Mouse (Mus musculus) E14TG2a.4 (cell line): ENCODE data around the gene Actr8.

Source experiments
- CTCF ChIP-seq: conservative IDR thresholded peaks from 2 replicates; pipeline ENCODE4 v1.5.1; 2014; ENCODE audit warnings: low read length
- POU5F1 ChIP-seq: IDR thresholded peaks from 2 replicates; pipeline ENCODE4 v1.6.1; 2014; ENCODE audit warnings: low read length, borderline replicate concordance

- TF ChIP-seq CTCF (no peak), POU5F1 (no peak)
These were observed 49.2 kb upstream of the Actr8 start for GRCm38 (mm10) chr14:29928966-29929365.
